18 mouse cellular contexts compared by ENCODE assay signal in genomic region chr3:98404268-98404895, GRCm38 (mm10). TPM values are rescaled to one million over a fixed set of nuclear protein-coding genes. Genes with fewer than 3 reads are reported as not detected.
DNase-seq lines count a peak whose midpoint lies in the region; ATAC-seq and TF ChIP-seq lines count a peak whose summit lies in the region.
"Not testable (repeated sequence)": the region's sequence is repeated elsewhere in the genome, so short reads cannot be mapped to it uniquely, and the experiment has no call there.
"Had no signal": no experiment of that assay in that cellular context is flagged by ENCODE, and none has a peak within 500 bp of the region (broad histone marks: within the 10 kb centered on the region; RNA-seq: fewer than 3 reads in every experiment).

No protein-coding gene starts in this region.

- not testable (repeated sequence) for H3K27me3 ChIP-seq in heart, embryonic 13.5 days (replicated peaks); hindbrain, embryonic 12.5 days; midbrain, embryonic 16.5 days (ENCODE audit: control insufficient read depth, insufficient read depth, low read depth, low read length)

- not testable (repeated sequence) for TF ChIP-seq POLR2A in cortical plate, adult 2 months (IDR thresholded peaks at IDR 0.05; ENCODE audit: extremely low read depth, insufficient read depth, low read length)

- not testable (repeated sequence) for H3K4me3 ChIP-seq in cortical plate, adult 2 months (ENCODE audit: insufficient read depth, low read length); heart, embryonic 13.5 days; hindbrain, embryonic 12.5 days; midbrain, embryonic 16.5 days (ENCODE audit: low read depth, low read length)

- DNase-seq in cerebellum, adult 9-10 months = peak; percentile 65
- DNase-seq in heart, adult 11 months = peak; percentile 96
- DNase-seq in kidney, adult 18-20 months = peak; percentile 1

- not testable (repeated sequence) for H3K9me3 ChIP-seq in heart, embryonic 13.5 days; hindbrain, embryonic 12.5 days (replicated peaks); midbrain, embryonic 16.5 days (replicated peaks; ENCODE audit: control insufficient read depth, low read length, poor library complexity, severe bottlenecking)

- H3K9ac ChIP-seq in heart, embryonic 13.5 days; hindbrain, embryonic 12.5 days; midbrain, embryonic 16.5 days (ENCODE audit: low read depth, low read length): not testable (repeated sequence)

- ATAC-seq in heart, embryonic 13.5 days (ENCODE audit: extremely low read depth, insufficient number of reproducible peaks, low FRiP score, low TSS enrichment) = not testable (repeated sequence)
- peak; percentile 43; the same call in 1 of the 2 replicates for ATAC-seq in hindbrain, embryonic 12.5 days (ENCODE audit: low FRiP score)
- 0 out of 2 replicates have a peak, but pooled peaks have one; percentile 33 for ATAC-seq in midbrain, embryonic 16.5 days

- not testable (repeated sequence) for TF ChIP-seq CTCF in cortical plate, adult 2 months (IDR thresholded peaks at IDR 0.05; ENCODE audit: extremely low read depth, insufficient read depth, low read length)

- H3K36me3 ChIP-seq in heart, embryonic 13.5 days; hindbrain, embryonic 12.5 days; midbrain, embryonic 16.5 days (ENCODE audit: control insufficient read depth, insufficient read depth, low read length): not testable (repeated sequence)

- H3K4me1 ChIP-seq in cortical plate, adult 2 months (ENCODE audit: control insufficient read depth, insufficient read depth, low read length); hindbrain, embryonic 12.5 days; midbrain, embryonic 16.5 days (ENCODE audit: control insufficient read depth, insufficient read depth, low read length): not testable (repeated sequence)
- H3K4me1 ChIP-seq in heart, embryonic 13.5 days = peaks cover 30% of the 10 kb centered on the region

- 57% methylated on average over 8 of the region's 9 CpGs for WGBS in heart, embryonic 13.5 days
- 93% methylated on average over 9 of the region's 9 CpGs for WGBS in hindbrain, embryonic 12.5 days
- WGBS in midbrain, embryonic 16.5 days = 97% methylated on average over 7 of the region's 9 CpGs

- H3K4me2 ChIP-seq in heart, embryonic 13.5 days; hindbrain, embryonic 12.5 days (replicated peaks); midbrain, embryonic 16.5 days (ENCODE audit: low read length): not testable (repeated sequence)

- peak overlapping the region; percentile 35; the same call in 1 of the 2 replicates for H3K27ac ChIP-seq in cortical plate, adult 2 months (ENCODE audit: insufficient read depth, low read length)
- H3K27ac ChIP-seq in heart, embryonic 13.5 days (replicated peaks) = peak overlapping the region; percentile 65
- not testable (repeated sequence) for H3K27ac ChIP-seq in hindbrain, embryonic 12.5 days; midbrain, embryonic 16.5 days (ENCODE audit: low read length)

RNA-seq across cellular contexts. Expression of gene Zfp697, which starts 22.1 kb away (rescaled TPM):
- 20.6 and 21.1 TPM in 2 replicates for polyA plus RNA-seq in cortical plate, adult 2 months (2012; rRNA removed)
- 7.3 and 8.3 TPM in 2 replicates for polyA plus RNA-seq in heart, embryonic 13.5 days (2015; fragmentation: Nextera tagmentation; extraction: Ambion mirVana)
- polyA plus RNA-seq in hindbrain, embryonic 12.5 days (2016; fragmentation: Nextera tagmentation; extraction: Ambion mirVana) = 9.7 and 12.0 TPM in 2 replicates
- 17.7 and 18.2 TPM in 2 replicates for polyA plus RNA-seq in midbrain, embryonic 16.5 days (2015; fragmentation: Nextera tagmentation; extraction: Ambion mirVana)
- polyA plus RNA-seq: erythroblast, embryonic 14.5 days; G1E; inflammation-experienced regulatory T-cells, adult 6 months had no signal

RNA-seq across cellular contexts. Expression of gene Gm4450, which starts 52.5 kb away (rescaled TPM):
- polyA plus RNA-seq in cortical plate, adult 2 months (2012; rRNA removed) = not detected in 2 replicates
- polyA plus RNA-seq in heart, embryonic 13.5 days (2015; fragmentation: Nextera tagmentation; extraction: Ambion mirVana) = not detected in 2 replicates
- polyA plus RNA-seq in hindbrain, embryonic 12.5 days (2016; fragmentation: Nextera tagmentation; extraction: Ambion mirVana) = 0.13 TPM in 1 of 2 replicates, not detected in the other
- 0.12 TPM in 1 of 2 replicates, not detected in the other for polyA plus RNA-seq in midbrain, embryonic 16.5 days (2015; fragmentation: Nextera tagmentation; extraction: Ambion mirVana)
- polyA plus RNA-seq: embryonic facial prominence, embryonic 13.5 days; erythroblast, embryonic 14.5 days; forebrain, embryonic 12.5 days; G1E; inflammation-experienced regulatory T-cells, adult 6 months; limb, embryonic 11.5 days; liver, adult 2 months; liver, embryonic 16.5 days; lung, embryonic 16.5 days; midbrain, postnatal 0 days; stomach, embryonic 15.5 days had no signal

Comparison
In these comparisons a context has a peak if more than half of its experiments do, and no peak if none do; other contexts are left out.
1. DNase-seq: peak in every context shown above with its lines; median percentile 96 in heart, adult 11 months; 65 in cerebellum, adult 9-10 months; 1 in kidney, adult 18-20 months.